Mouse (Mus musculus): ENCODE measurements around the gene Opcml. TPM values are rescaled to one million over a fixed set of nuclear protein-coding genes. Genes with fewer than 3 reads are reported as not detected.

The Opcml gene
- polyA plus RNA-seq, 1 experiment: 43.6 TPM

GRCm38 (mm10) chr9:28621939-28622338 is 831.4 kb downstream of the Opcml start:
- no peaks in the 10 kb centered on the region for H3K27me3 ChIP-seq (ENCODE audit: control insufficient read depth, insufficient read depth, low read length)
- no peak for DNase-seq
- H3K4me3 ChIP-seq (replicated peaks; ENCODE audit: insufficient read depth, low read depth, low read length): no peak overlapping the region
- WGBS: 100% methylated on average over 1 of the region's 1 CpGs
- TF ChIP-seq CTCF (IDR thresholded peaks at IDR 0.05; ENCODE audit: borderline replicate concordance, insufficient read depth, low read depth, low read length): no peak
- no peak for TF ChIP-seq POLR2A (IDR thresholded peaks at IDR 0.05; ENCODE audit: borderline replicate concordance, insufficient read depth, low read length)
- H3K4me1 ChIP-seq (ENCODE audit: control insufficient read depth, insufficient read depth, low read length): peaks cover 14% of the 10 kb centered on the region; the same call in 1 of the 2 replicates
- H3K27ac ChIP-seq (ENCODE audit: insufficient read depth, low read length): no peak overlapping the region

- TF ChIP-seq CTCF (IDR thresholded peaks at IDR 0.05; ENCODE audit: borderline replicate concordance, insufficient read depth, low read depth, low read length) (no peak), POLR2A (IDR thresholded peaks at IDR 0.05; ENCODE audit: borderline replicate concordance, insufficient read depth, low read length) (no peak)
- no peaks in the 10 kb centered on the region for H3K27me3 ChIP-seq (ENCODE audit: control insufficient read depth, insufficient read depth, low read length)
- 64% methylated on average over 10 of the region's 10 CpGs for WGBS
- peaks cover 4% of the 10 kb centered on the region; the same call in 1 of the 2 replicates for H3K4me1 ChIP-seq (ENCODE audit: control insufficient read depth, insufficient read depth, low read length)
- no peak overlapping the region for H3K4me3 ChIP-seq (replicated peaks; ENCODE audit: insufficient read depth, low read depth, low read length)
- DNase-seq: no peak
- no peak overlapping the region for H3K27ac ChIP-seq (ENCODE audit: insufficient read depth, low read length)
Measured at GRCm38 (mm10) chr9:28624870-28625269, 834.3 kb downstream of the Opcml start.

- no peak overlapping the region for H3K4me3 ChIP-seq (replicated peaks; ENCODE audit: insufficient read depth, low read depth, low read length)
- no peaks in the 10 kb centered on the region for H3K27me3 ChIP-seq (ENCODE audit: control insufficient read depth, insufficient read depth, low read length)
- no peak overlapping the region for H3K27ac ChIP-seq (ENCODE audit: insufficient read depth, low read length)
- DNase-seq: no peak
- H3K4me1 ChIP-seq (ENCODE audit: control insufficient read depth, insufficient read depth, low read length): no peaks in the 10 kb centered on the region; the same call in 1 of the 2 replicates
- TF ChIP-seq CTCF (IDR thresholded peaks at IDR 0.05; ENCODE audit: borderline replicate concordance, insufficient read depth, low read depth, low read length) (no peak), POLR2A (IDR thresholded peaks at IDR 0.05; ENCODE audit: borderline replicate concordance, insufficient read depth, low read length) (no peak)
Measured at GRCm38 (mm10) chr9:28642766-28643165, 852.2 kb downstream of the Opcml start.

- no peak for TF ChIP-seq POLR2A (IDR thresholded peaks at IDR 0.05; ENCODE audit: borderline replicate concordance, insufficient read depth, low read length)
Measured at GRCm38 (mm10) chr9:28644063-28644462, 853.5 kb downstream of the Opcml start.

GRCm38 (mm10) chr9:28650089-28650488 is 859.5 kb downstream of the Opcml start:
- Histone ChIP-seq H3K4me1 (ENCODE audit: control insufficient read depth, insufficient read depth, low read length) (no peaks in the 10 kb centered on the region), H3K27me3 (ENCODE audit: control insufficient read depth, insufficient read depth, low read length) (no peaks in the 10 kb centered on the region), H3K4me3 (replicated peaks; ENCODE audit: insufficient read depth, low read depth, low read length) (no peak overlapping the region), H3K27ac (ENCODE audit: insufficient read depth, low read length) (no peak overlapping the region)
- WGBS: 39% methylated on average over 4 of the region's 4 CpGs
- TF ChIP-seq CTCF (IDR thresholded peaks at IDR 0.05; ENCODE audit: borderline replicate concordance, insufficient read depth, low read depth, low read length) (no peak), POLR2A (IDR thresholded peaks at IDR 0.05; ENCODE audit: borderline replicate concordance, insufficient read depth, low read length) (no peak)
- DNase-seq: no peak

More at GRCm38 (mm10) chr9:28644063-28644462, 853.5 kb downstream of the Opcml start:
- H3K4me1 ChIP-seq (ENCODE audit: control insufficient read depth, insufficient read depth, low read length): no peaks in the 10 kb centered on the region; the same call in 1 of the 2 replicates
- DNase-seq: no peak
- WGBS: 84% methylated on average over 2 of the region's 2 CpGs
- H3K4me3 ChIP-seq (replicated peaks; ENCODE audit: insufficient read depth, low read depth, low read length): no peak overlapping the region
- H3K27ac ChIP-seq (ENCODE audit: insufficient read depth, low read length): no peak overlapping the region
- no peaks in the 10 kb centered on the region for H3K27me3 ChIP-seq (ENCODE audit: control insufficient read depth, insufficient read depth, low read length)

GRCm38 (mm10) chr9:28659996-28660395 is 869.4 kb downstream of the Opcml start:
- no peak overlapping the region for H3K27ac ChIP-seq (ENCODE audit: insufficient read depth, low read length)
- TF ChIP-seq POLR2A (IDR thresholded peaks at IDR 0.05; ENCODE audit: borderline replicate concordance, insufficient read depth, low read length): no peak
- TF ChIP-seq CTCF (IDR thresholded peaks at IDR 0.05; ENCODE audit: borderline replicate concordance, insufficient read depth, low read depth, low read length): no peak
- H3K4me3 ChIP-seq (replicated peaks; ENCODE audit: insufficient read depth, low read depth, low read length): no peak overlapping the region
- H3K4me1 ChIP-seq (ENCODE audit: control insufficient read depth, insufficient read depth, low read length): no peaks in the 10 kb centered on the region
- WGBS: 99% methylated on average over 2 of the region's 2 CpGs
- no peaks in the 10 kb centered on the region for H3K27me3 ChIP-seq (ENCODE audit: control insufficient read depth, insufficient read depth, low read length)
- DNase-seq: no peak

GRCm38 (mm10) chr9:28662882-28663281 is 872.3 kb downstream of the Opcml start:
- no peak for TF ChIP-seq POLR2A (IDR thresholded peaks at IDR 0.05; ENCODE audit: borderline replicate concordance, insufficient read depth, low read length)
- Histone ChIP-seq H3K27me3 (ENCODE audit: control insufficient read depth, insufficient read depth, low read length) (no peaks in the 10 kb centered on the region), H3K4me1 (ENCODE audit: control insufficient read depth, insufficient read depth, low read length) (no peaks in the 10 kb centered on the region), H3K27ac (ENCODE audit: insufficient read depth, low read length) (no peak overlapping the region), H3K4me3 (replicated peaks; ENCODE audit: insufficient read depth, low read depth, low read length) (no peak overlapping the region)
- no peak for DNase-seq
- WGBS: 73% methylated on average over 3 of the region's 3 CpGs

GRCm38 (mm10) chr9:28680309-28680708 is 889.7 kb downstream of the Opcml start:
- Histone ChIP-seq H3K27ac (ENCODE audit: insufficient read depth, low read length) (no peak overlapping the region), H3K27me3 (ENCODE audit: control insufficient read depth, insufficient read depth, low read length) (no peaks in the 10 kb centered on the region), H3K4me3 (replicated peaks; ENCODE audit: insufficient read depth, low read depth, low read length) (no peak overlapping the region), H3K4me1 (ENCODE audit: control insufficient read depth, insufficient read depth, low read length) (peaks cover 18% of the 10 kb centered on the region; the same call in 1 of the 2 replicates)
- WGBS: 98% methylated on average over 1 of the region's 1 CpGs
- TF ChIP-seq POLR2A (IDR thresholded peaks at IDR 0.05; ENCODE audit: borderline replicate concordance, insufficient read depth, low read length): no peak
- TF ChIP-seq CTCF (IDR thresholded peaks at IDR 0.05; ENCODE audit: borderline replicate concordance, insufficient read depth, low read depth, low read length): no peak
- no peak for DNase-seq

Data from cerebellum, adult 2 months (tissue).